Mouse (Mus musculus): ENCODE data around the gene Hebp2. TPM values are rescaled to one million over a fixed set of nuclear protein-coding genes. Genes with fewer than 3 reads are reported as not detected.

The Hebp2 gene
- polyA plus RNA-seq (2012; rRNA removed): 3.8 and 6.0 TPM in 2 replicates

DNA sequence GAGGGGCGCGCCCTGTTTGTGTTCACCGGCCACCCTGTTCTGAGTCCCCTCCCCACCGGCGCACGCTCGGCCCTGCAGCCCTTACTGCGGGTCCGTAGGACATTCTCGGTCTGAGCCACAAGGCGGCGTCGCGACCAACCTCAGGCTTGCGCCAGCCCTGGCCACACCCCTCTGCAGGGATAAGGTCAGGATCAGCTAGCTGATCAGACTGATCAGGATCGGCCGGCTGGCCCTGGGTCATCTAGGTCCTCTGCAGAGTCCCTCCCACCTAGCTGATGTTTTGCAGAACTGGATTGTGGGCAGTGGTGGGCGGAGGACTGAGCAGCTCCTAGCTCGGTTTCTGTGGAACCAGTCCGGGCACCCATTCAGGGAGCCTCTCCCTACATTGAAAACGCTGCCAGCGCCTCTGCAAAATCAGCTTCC lies at the start of gene Hebp2:
Hebp2 (minus strand) TSS at position 264 of the 423 bp plus-strand sequence.

Other genes with a start within 250 kb of the Hebp2 start
- gene Nhsl1, start 227.1 kb downstream of the Hebp2 start, polyA plus RNA-seq (2012; rRNA removed): 26.0 and 26.9 TPM in 2 replicates
- 4.1 and 4.5 TPM in 2 replicates for gene Arfgef3, start 197.9 kb upstream of the Hebp2 start, polyA plus RNA-seq (2012; rRNA removed)
- gene Gm4922, start 240.7 kb upstream of the Hebp2 start, polyA plus RNA-seq (2012; rRNA removed): not detected in 2 replicates